Mouse (Mus musculus) frontal cortex, postnatal 14 days (tissue): Measurements from ENCODE around the gene Zfand6.

ENCODE experiments used
- DNase-seq, 2 experiments: peaks; one replicate each; pipeline ENCODE4 v3.0.0; 2022; ENCODE audit warnings: low spot score in 2 of 2

The Zfand6 gene

DNA sequence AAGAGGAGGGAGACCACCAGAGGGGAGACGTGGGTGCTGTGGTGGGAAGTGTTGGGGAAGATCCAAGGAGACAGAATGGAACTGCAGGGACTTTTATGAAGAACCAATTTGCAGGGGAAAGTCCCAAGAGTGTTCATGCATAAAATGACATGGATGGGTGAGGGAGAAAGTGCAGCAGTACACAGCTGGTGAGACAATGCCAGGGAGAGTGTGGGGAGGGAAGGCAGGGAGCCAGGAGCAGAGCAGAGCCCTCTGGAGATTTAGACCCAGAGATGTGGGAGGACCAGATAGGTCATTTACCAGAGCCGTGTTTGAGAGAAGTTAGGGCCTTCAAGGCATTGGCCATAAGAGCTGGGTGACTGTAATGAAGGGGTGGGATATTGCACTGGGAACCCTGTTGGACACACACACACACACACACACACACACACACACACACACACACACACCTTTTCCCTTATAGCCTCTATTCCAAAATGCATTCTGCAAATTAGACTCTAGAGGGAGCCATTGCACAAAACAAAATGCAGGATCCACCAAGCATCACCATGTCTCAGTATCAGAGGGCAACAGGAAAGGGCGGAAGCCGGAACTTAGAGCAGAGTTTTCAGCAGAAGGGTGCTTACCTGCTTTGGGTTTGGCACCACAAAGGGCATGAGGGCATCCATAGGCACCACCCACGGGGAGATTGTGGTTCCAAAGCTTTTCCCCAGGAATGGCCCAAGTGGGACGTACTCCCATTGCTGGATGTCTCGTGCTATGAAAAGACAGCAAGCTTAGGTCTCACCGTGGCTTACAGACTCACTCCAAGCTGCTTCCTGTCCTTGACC, 95.5 kb downstream of the Zfand6 start:
- peak in 1 of 2 experiments; percentile 15 for DNase-seq

DNA sequence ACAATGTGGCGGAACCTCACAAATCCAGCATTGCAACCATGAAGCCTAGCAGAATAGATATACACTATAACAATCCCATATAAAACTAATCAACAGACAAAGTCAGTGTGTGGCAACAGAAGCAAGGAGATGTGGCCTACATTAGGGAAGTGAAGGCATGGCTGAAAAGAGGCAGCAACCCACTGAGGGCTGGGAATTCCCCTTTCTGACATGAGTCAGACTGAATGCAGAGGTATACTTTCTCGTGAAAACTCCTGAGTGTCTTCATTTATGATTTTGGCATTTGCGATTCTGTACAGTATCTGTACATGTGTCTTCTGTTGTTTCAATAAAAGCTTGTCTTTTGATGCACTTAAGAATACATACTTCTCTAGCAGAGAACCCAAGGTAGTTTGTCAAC, 98.4 kb downstream of the Zfand6 start:
- no peak for DNase-seq

DNA sequence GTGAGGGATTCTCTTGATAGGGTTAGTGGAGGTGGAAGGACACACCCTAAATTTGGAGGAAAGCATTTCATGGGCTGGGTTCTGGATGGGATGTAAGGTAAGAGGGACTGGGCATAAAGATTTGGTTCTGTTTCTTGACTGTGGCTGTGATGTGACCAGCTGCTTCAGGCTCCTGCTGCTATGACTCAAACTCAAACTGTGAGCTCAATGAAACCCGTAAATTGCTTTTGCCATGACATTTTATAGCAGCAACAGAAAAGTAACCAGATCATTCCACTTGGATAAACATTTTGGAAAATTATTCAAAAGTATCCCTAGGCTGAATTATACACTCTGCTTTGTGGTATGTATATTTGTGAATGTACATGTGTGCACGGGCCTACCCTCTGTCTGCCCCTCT, 99.1 kb downstream of the Zfand6 start:
- DNase-seq = no peak

DNA sequence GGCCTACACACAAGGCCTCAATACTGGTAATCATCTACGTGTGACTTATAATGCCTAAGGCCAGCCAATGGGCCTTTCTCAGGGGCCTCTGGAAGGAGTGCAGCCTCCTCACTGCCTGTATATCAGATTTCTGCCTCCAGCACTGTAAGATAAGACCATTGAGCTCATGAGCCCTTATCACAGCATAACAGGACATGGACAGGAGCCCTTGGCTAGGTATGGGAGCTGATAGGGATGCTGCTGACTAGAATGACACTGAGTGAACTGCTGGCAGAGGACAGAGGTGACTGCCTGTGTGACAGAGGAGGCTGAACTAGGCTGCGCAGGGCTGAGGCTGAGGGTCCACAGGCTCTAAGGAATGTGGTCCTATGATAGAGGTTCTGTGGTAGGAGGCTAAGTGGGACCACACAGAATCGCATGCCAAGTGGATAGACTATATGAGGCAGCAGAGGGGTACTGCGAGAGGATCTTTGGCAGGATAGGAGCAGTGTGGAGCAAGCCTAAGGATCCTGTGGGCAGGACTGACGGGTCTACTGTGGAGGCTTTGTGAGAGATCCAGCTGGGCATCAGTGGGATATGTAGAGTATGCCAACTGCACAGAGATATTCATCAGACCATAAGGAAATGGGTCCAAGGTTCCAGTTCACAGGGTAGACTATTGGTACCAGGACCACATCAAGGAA, 102.5 kb downstream of the Zfand6 start:
- no peak for DNase-seq

DNA sequence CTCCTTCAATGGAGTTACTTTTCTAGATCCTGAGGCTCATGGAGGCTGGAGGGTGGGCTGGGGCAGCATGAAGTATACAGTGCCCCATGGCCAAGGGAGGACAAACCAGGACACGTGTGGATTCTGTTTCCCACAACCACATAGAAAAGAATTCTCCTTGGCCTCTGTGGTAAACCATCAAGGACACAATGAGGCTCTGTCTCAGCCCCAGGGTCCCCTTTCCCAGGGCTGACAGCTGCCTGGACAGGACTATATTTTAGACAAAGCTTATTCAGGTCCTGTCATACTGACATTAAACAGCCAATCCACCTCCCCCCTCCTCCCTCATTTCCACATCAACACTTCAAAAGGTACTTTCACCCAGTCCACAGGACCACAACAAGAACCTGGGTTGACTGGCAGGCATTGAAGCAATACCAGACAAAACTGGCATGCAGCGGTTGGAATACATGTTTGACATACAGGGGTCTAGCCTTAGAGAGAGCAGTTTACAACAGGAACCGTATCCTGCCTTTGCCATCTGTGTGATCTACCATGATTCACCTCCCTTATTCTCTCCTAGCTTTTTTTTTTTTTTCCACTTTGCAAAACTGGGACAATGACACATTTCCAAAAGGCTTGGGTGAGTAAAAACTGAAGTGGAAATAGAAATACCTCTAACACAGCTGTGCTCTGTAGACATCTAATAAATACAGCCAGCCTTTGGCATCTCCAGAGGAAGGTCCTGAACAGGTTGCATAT, 103.2 kb downstream of the Zfand6 start:
- DNase-seq = no peak

DNA sequence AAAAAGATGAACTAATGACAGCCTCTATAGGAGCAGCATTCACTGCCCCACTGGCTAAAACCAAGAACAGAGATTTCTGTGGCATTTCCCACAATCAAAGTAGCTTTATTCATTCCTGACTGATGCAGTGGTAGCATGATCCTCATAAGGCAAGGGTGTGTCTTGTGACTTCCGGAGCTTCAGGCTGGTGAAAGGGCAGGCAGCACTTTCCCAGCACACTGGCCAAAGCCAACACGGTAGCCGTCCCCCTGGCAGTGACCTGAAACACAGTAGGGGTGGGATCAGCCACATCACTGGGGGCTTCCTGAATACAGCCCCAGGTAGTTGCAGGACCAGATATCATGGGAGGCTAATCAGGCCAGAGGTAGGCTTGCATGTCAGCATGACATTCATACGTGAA, 104.7 kb downstream of the Zfand6 start:
- no peak for DNase-seq

DNA sequence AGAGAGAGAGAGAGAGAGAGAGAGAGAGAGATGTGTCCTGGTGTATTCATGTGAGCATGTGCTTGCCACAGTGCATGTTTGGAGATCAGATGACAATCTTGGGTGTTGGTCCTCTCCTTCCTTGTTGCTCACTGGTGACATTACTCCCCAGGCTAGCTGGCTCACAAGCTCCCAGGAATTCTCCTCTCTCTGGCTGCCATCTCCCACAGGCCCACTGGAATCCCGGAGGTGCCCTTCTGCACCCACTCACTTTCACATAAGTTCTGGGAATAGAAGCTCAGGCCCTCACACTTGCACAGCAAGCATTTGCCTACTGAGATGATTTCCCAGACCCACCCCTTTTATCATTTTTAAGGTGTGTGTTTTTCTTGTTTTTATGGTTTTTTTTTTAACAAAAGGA, 110.0 kb downstream of the Zfand6 start:
- no peak for DNase-seq

DNA sequence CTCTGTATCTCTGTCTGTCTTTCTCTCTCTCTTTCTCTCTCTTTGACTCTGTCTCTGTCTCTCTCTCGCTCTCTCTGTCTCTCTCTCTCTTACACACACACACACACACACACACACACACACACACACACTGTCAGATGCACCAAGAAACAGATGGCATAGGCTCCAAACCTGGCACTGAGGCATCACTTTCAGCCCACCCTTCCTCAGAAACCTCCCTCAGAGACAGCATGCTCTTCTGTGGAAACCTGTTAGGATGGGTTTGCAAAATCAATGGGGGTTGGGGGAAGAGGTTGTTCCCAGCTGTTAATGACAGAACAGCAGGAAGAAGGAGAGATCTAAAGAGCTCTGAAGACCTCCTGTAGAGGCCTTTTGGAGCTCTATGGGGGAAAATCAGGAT, 110.9 kb downstream of the Zfand6 start:
- no peak for DNase-seq

DNA sequence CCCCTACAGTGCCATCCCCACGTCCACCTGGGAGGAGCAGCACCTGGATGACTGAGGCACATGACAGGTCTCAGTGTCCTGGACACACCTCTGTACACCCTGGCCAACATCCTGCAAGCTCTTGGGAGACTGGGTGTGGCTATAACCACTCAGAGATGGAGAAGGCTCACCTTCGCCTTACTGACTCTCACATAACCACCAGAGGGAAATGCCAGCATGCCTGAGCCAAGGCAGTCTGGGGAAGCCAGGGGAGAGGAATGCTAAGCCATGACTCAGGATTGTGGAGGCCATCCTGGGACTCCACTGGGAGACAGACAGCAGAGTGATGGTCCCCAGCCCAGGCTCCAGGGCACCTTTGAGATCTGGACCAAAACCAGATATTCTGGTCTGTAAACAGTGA, 112.7 kb downstream of the Zfand6 start:
- no peak for DNase-seq

DNA sequence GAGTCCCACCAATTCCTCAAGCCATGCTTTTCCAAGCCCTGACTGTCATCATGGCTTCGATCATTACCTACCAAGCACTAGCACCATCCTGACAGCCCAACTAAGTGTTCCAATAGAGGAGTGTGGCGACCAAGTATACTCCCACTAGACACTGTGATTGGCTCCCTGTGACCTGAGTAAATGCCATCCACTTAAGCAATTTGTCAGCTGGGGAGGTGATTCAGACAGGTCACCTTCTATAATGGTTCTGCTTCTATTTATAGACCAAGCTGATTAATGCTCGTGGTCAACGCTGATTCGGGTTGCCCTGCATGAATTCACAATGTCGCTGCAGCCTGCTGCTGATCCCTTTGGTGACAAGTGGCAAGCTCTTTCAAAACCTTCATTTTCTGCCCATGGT, 123.6 kb downstream of the Zfand6 start:
- DNase-seq = no peak

DNA sequence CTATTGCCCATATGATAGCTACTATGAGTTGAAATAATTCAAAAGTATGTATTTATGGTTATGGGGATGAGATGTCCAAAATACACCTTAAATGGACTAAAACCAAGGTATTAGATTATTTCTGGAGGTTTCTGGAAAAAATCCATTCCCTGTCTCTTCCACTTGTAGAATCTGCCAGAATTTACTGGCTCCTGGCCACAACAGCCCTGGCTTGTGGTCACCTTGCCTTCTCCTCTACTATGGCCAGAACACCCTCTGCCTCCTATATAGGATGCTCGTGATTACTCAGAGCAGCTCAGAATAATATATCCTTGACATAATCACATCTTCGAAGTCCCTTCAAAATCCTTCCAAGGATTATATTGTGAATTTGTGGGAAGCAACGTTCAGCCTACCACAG, 125.5 kb downstream of the Zfand6 start:
- no peak for DNase-seq
